Mouse (Mus musculus): ENCODE data around the gene Ptprf. TPM values are rescaled to one million over a fixed set of nuclear protein-coding genes. Genes with fewer than 3 reads are reported as not detected.

Ptprf gene
- polyA plus RNA-seq, 1 experiment from 2014 or later: 82.7 TPM

GRCm38 (mm10) chr4:118221261-118221660 is 69.9 kb downstream of the Ptprf start:
- Histone ChIP-seq H3K9ac (no peak overlapping the region), H3K27me3 (no peaks in the 10 kb centered on the region), H3K27ac (no peak overlapping the region), H3K4me1 (no peaks in the 10 kb centered on the region), H3K4me2 (no peak overlapping the region), H3K4me3 (no peak overlapping the region), H3K36me3 (peaks cover 98% of the 10 kb centered on the region), H3K9me3 (no peaks in the 10 kb centered on the region)
- no peak for ATAC-seq (ENCODE audit: insufficient number of reproducible peaks, low FRiP score, low TSS enrichment, low read depth)
- WGBS: 80% methylated on average over 7 of the region's 7 CpGs

GRCm38 (mm10) chr4:118220756-118221155 is 70.4 kb downstream of the Ptprf start:
- H3K36me3 ChIP-seq: peaks cover 98% of the 10 kb centered on the region
- no peak for ATAC-seq (ENCODE audit: insufficient number of reproducible peaks, low FRiP score, low TSS enrichment, low read depth)
- H3K9ac ChIP-seq: no peak overlapping the region
- no peaks in the 10 kb centered on the region for H3K27me3 ChIP-seq
- no peaks in the 10 kb centered on the region for H3K4me1 ChIP-seq
- H3K27ac ChIP-seq: no peak overlapping the region
- 83% methylated on average over 9 of the region's 9 CpGs for WGBS
- H3K4me2 ChIP-seq: no peak overlapping the region
- H3K9me3 ChIP-seq: no peaks in the 10 kb centered on the region
- H3K4me3 ChIP-seq: no peak overlapping the region

GRCm38 (mm10) chr4:118219487-118219886 is 71.7 kb downstream of the Ptprf start:
- Histone ChIP-seq H3K9me3 (no peaks in the 10 kb centered on the region), H3K9ac (no peak overlapping the region), H3K4me3 (no peak overlapping the region), H3K4me1 (no peaks in the 10 kb centered on the region), H3K36me3 (peaks cover 98% of the 10 kb centered on the region), H3K4me2 (no peak overlapping the region), H3K27me3 (no peaks in the 10 kb centered on the region), H3K27ac (no peak overlapping the region)
- WGBS: 82% methylated on average over 6 of the region's 6 CpGs
- ATAC-seq (ENCODE audit: insufficient number of reproducible peaks, low FRiP score, low TSS enrichment, low read depth): no peak

GRCm38 (mm10) chr4:118218521-118218920 is 72.7 kb downstream of the Ptprf start:
- no peak overlapping the region for H3K9ac ChIP-seq
- ATAC-seq (ENCODE audit: insufficient number of reproducible peaks, low FRiP score, low TSS enrichment, low read depth): no peak
- no peaks in the 10 kb centered on the region for H3K27me3 ChIP-seq
- no peaks in the 10 kb centered on the region for H3K4me1 ChIP-seq
- H3K9me3 ChIP-seq: no peaks in the 10 kb centered on the region
- peaks cover 96% of the 10 kb centered on the region for H3K36me3 ChIP-seq
- no peak overlapping the region for H3K27ac ChIP-seq
- 90% methylated on average over 5 of the region's 5 CpGs for WGBS
- H3K4me3 ChIP-seq: no peak overlapping the region
- no peak overlapping the region for H3K4me2 ChIP-seq

- Histone ChIP-seq H3K36me3 (peaks cover 97% of the 10 kb centered on the region), H3K4me2 (no peak overlapping the region), H3K4me1 (no peaks in the 10 kb centered on the region), H3K9ac (no peak overlapping the region), H3K27ac (no peak overlapping the region), H3K4me3 (no peak overlapping the region), H3K27me3 (no peaks in the 10 kb centered on the region), H3K9me3 (no peaks in the 10 kb centered on the region)
- no peak for ATAC-seq (ENCODE audit: insufficient number of reproducible peaks, low FRiP score, low TSS enrichment, low read depth)
- 78% methylated on average over 17 of the region's 17 CpGs for WGBS
Observed at GRCm38 (mm10) chr4:118216726-118217595, 74.2 kb downstream of the Ptprf start.

- H3K9ac ChIP-seq: no peak overlapping the region
- H3K4me1 ChIP-seq: no peaks in the 10 kb centered on the region
- H3K9me3 ChIP-seq: no peaks in the 10 kb centered on the region
- H3K27me3 ChIP-seq: no peaks in the 10 kb centered on the region
- ATAC-seq (ENCODE audit: insufficient number of reproducible peaks, low FRiP score, low TSS enrichment, low read depth): no peak
- no peak overlapping the region for H3K4me2 ChIP-seq
- no peak overlapping the region for H3K27ac ChIP-seq
- WGBS: 89% methylated on average over 1 of the region's 1 CpGs
- H3K4me3 ChIP-seq: no peak overlapping the region
- peaks cover 98% of the 10 kb centered on the region for H3K36me3 ChIP-seq
Observed at GRCm38 (mm10) chr4:118214891-118215290, 76.3 kb downstream of the Ptprf start.

- WGBS: 67% methylated on average over 8 of the region's 10 CpGs
- H3K9me3 ChIP-seq: no peaks in the 10 kb centered on the region
- H3K36me3 ChIP-seq: peaks cover 46% of the 10 kb centered on the region
- no peak overlapping the region for H3K4me3 ChIP-seq
- no peaks in the 10 kb centered on the region for H3K27me3 ChIP-seq
- H3K4me2 ChIP-seq: no peak overlapping the region
- H3K9ac ChIP-seq: no peak overlapping the region
- no peak overlapping the region for H3K27ac ChIP-seq
- ATAC-seq (ENCODE audit: insufficient number of reproducible peaks, low FRiP score, low TSS enrichment, low read depth): no peak
- H3K4me1 ChIP-seq: peaks cover 4% of the 10 kb centered on the region; the same call in 1 of the 2 replicates
Observed at GRCm38 (mm10) chr4:118206918-118207640, 84.1 kb downstream of the Ptprf start.

GRCm38 (mm10) chr4:118205906-118206305 is 85.3 kb downstream of the Ptprf start:
- Histone ChIP-seq H3K9me3 (no peaks in the 10 kb centered on the region), H3K27ac (no peak overlapping the region), H3K27me3 (no peaks in the 10 kb centered on the region), H3K9ac (no peak overlapping the region), H3K4me2 (no peak overlapping the region), H3K4me3 (no peak overlapping the region), H3K36me3 (peaks cover 34% of the 10 kb centered on the region), H3K4me1 (peaks cover 4% of the 10 kb centered on the region; the same call in 1 of the 2 replicates)
- WGBS: 93% methylated on average over 2 of the region's 2 CpGs
- no peak for ATAC-seq (ENCODE audit: insufficient number of reproducible peaks, low FRiP score, low TSS enrichment, low read depth)

- Histone ChIP-seq H3K9ac (no peak overlapping the region), H3K27ac (no peak overlapping the region), H3K4me3 (no peak overlapping the region), H3K4me1 (no peaks in the 10 kb centered on the region), H3K4me2 (no peak overlapping the region), H3K36me3 (no peaks in the 10 kb centered on the region), H3K9me3 (no peaks in the 10 kb centered on the region), H3K27me3 (no peaks in the 10 kb centered on the region)
- no peak for ATAC-seq (ENCODE audit: insufficient number of reproducible peaks, low FRiP score, low TSS enrichment, low read depth)
- WGBS: 85% methylated on average over 2 of the region's 2 CpGs
Observed at GRCm38 (mm10) chr4:118199093-118199492, 92.1 kb downstream of the Ptprf start.

GRCm38 (mm10) chr4:118198606-118199005 is 92.6 kb downstream of the Ptprf start:
- no peaks in the 10 kb centered on the region for H3K36me3 ChIP-seq
- no peaks in the 10 kb centered on the region for H3K9me3 ChIP-seq
- ATAC-seq (ENCODE audit: insufficient number of reproducible peaks, low FRiP score, low TSS enrichment, low read depth): no peak
- WGBS: 23% methylated on average over 3 of the region's 3 CpGs
- no peak overlapping the region for H3K4me2 ChIP-seq
- no peaks in the 10 kb centered on the region for H3K4me1 ChIP-seq
- no peaks in the 10 kb centered on the region for H3K27me3 ChIP-seq
- no peak overlapping the region for H3K27ac ChIP-seq
- H3K9ac ChIP-seq: no peak overlapping the region
- no peak overlapping the region for H3K4me3 ChIP-seq

GRCm38 (mm10) chr4:118196185-118196584 is 95.0 kb downstream of the Ptprf start:
- ATAC-seq (ENCODE audit: insufficient number of reproducible peaks, low FRiP score, low TSS enrichment, low read depth): no peak
- Histone ChIP-seq H3K4me1 (no peaks in the 10 kb centered on the region), H3K27me3 (no peaks in the 10 kb centered on the region), H3K4me3 (no peak overlapping the region), H3K4me2 (no peak overlapping the region), H3K36me3 (no peaks in the 10 kb centered on the region), H3K9me3 (no peaks in the 10 kb centered on the region), H3K9ac (no peak overlapping the region), H3K27ac (no peak overlapping the region)
- WGBS: 74% methylated on average over 10 of the region's 10 CpGs

All from limb, embryonic 15.5 days (tissue).